Comparison of ENCODE assay signal across 8 mouse cellular contexts in the genomic region with DNA sequence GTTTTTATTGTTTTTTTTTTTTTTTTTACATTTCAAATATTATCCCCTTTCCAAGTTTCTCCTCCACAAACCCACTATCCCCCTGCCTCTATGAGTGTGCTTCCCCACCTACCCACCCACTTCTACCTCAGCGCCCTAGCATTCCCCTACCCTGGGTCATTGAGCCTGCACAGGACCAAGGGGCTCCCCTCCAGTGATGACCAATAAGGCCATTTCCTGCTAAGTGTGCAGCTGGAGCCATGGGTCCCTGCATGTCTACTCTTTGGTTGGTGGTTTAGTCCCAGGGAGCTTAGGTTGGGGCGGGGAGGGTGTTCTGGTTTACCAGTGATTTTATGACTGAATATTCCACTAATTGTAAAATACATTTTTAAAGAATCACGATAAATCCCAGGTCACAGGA. TPM values are rescaled to one million over a fixed set of nuclear protein-coding genes. Genes with fewer than 3 reads are reported as not detected.
DNase-seq lines count a peak whose midpoint lies in the region; ATAC-seq and TF ChIP-seq lines count a peak whose summit lies in the region.
"Not testable (repeated sequence)": the region's sequence is repeated elsewhere in the genome, so short reads cannot be mapped to it uniquely, and the experiment has no call there.

No protein-coding gene starts in this region.

- peak overlapping the region; percentile 73 for H3K4me3 ChIP-seq in bone marrow macrophage, adult 2 months (ENCODE audit: insufficient read depth, low read length)
- H3K4me3 ChIP-seq in embryonic facial prominence, embryonic 15.5 days (replicated peaks) = peak overlapping the region; percentile 64
- peak overlapping the region; percentile 69 for H3K4me3 ChIP-seq in heart, adult 2 months
- peak overlapping the region; percentile 52 for H3K4me3 ChIP-seq in limb, embryonic 11.5 days (ENCODE audit: low read depth, low read length)
- H3K4me3 ChIP-seq in neural tube, embryonic 13.5 days = peak overlapping the region; percentile 61

- H3K9me3 ChIP-seq in embryonic facial prominence, embryonic 15.5 days (replicated peaks); limb, embryonic 11.5 days (ENCODE audit: control insufficient read depth, low read length); neural tube, embryonic 13.5 days: not testable (repeated sequence)

- intact Hi-C loops in heart, adult 2 months (cut with DNase I) = loop anchor here (5.0 to 10.0 kb wide), 2 partner anchors 87 to 111 kb away; partner anchors contain the start of genes Zfp946 and Zfp994

- H3K4me1 ChIP-seq in bone marrow macrophage, adult 2 months (ENCODE audit: control insufficient read depth, insufficient read depth, low read length); embryonic facial prominence, embryonic 15.5 days; heart, adult 2 months (ENCODE audit: control insufficient read depth, insufficient read depth, low read length); limb, embryonic 11.5 days (ENCODE audit: control insufficient read depth, insufficient read depth, low read length); neural tube, embryonic 13.5 days (replicated peaks): not testable (repeated sequence)

- DNase-seq in heart, adult 2 months = peak in 1 of 2 experiments; percentile 18
- peak; percentile 6 for DNase-seq in induced T-regulatory cell, adult 2 months (ENCODE audit: low read depth)
- DNase-seq in limb, embryonic 11.5 days (ENCODE audit: low spot score) = not testable (repeated sequence)
- DNase-seq in lung, postnatal 10 days = peak; percentile 3
- DNase-seq in thymus, postnatal 25 days = peak; percentile 7

- not testable (repeated sequence) for H3K27me3 ChIP-seq in embryonic facial prominence, embryonic 15.5 days; heart, adult 2 months (ENCODE audit: control insufficient read depth, insufficient read depth, low read length); limb, embryonic 11.5 days (ENCODE audit: control insufficient read depth, insufficient read depth, low read length); neural tube, embryonic 13.5 days

- TF ChIP-seq CTCF in bone marrow macrophage, adult 2 months (IDR thresholded peaks at IDR 0.05; ENCODE audit: low read depth, low read length); heart, adult 2 months (IDR thresholded peaks at IDR 0.05): not testable (repeated sequence)

- not testable (repeated sequence) for TF ChIP-seq EP300 in heart, adult 2 months (IDR thresholded peaks at IDR 0.05; ENCODE audit: insufficient read depth, low read depth, low read length)

- peak overlapping the region; percentile 57 for H3K9ac ChIP-seq in embryonic facial prominence, embryonic 15.5 days
- H3K9ac ChIP-seq in heart, adult 2 months (ENCODE audit: low read depth, low read length) = peak overlapping the region; percentile 94; the same call in 1 of the 2 replicates
- H3K9ac ChIP-seq in limb, embryonic 11.5 days (ENCODE audit: low read length) = peak overlapping the region; percentile 57
- peak overlapping the region; percentile 75 for H3K9ac ChIP-seq in neural tube, embryonic 13.5 days

- H3K36me3 ChIP-seq in embryonic facial prominence, embryonic 15.5 days; heart, adult 2 months (ENCODE audit: control insufficient read depth, insufficient read depth, low read length); limb, embryonic 11.5 days (ENCODE audit: control insufficient read depth, insufficient read depth, low read length); neural tube, embryonic 13.5 days: not testable (repeated sequence)

- WGBS in embryonic facial prominence, embryonic 15.5 days = 1% methylated on average over 3 of the region's 3 CpGs
- 0% methylated on average over 3 of the region's 3 CpGs for WGBS in heart, adult 2 months
- WGBS in limb, embryonic 11.5 days = 5% methylated on average over 3 of the region's 3 CpGs
- WGBS in neural tube, embryonic 13.5 days = 1% methylated on average over 3 of the region's 3 CpGs

- not testable (repeated sequence) for TF ChIP-seq POLR2A in bone marrow macrophage, adult 2 months (IDR thresholded peaks at IDR 0.05; ENCODE audit: borderline replicate concordance, low read depth, low read length); heart, adult 2 months (IDR thresholded peaks at IDR 0.05; ENCODE audit: insufficient read depth, low read depth, low read length)

- H3K4me2 ChIP-seq in embryonic facial prominence, embryonic 15.5 days (replicated peaks) = peak overlapping the region; percentile 54
- H3K4me2 ChIP-seq in limb, embryonic 11.5 days (ENCODE audit: low read depth, severe bottlenecking) = peak overlapping the region; percentile 34
- peak overlapping the region; percentile 58 for H3K4me2 ChIP-seq in neural tube, embryonic 13.5 days

- not testable (repeated sequence) for H3K79me2 ChIP-seq in heart, adult 2 months (replicated peaks; ENCODE audit: control insufficient read depth, insufficient read depth, low read length)

- ATAC-seq in embryonic facial prominence, embryonic 15.5 days (ENCODE audit: insufficient number of reproducible peaks, low FRiP score, low TSS enrichment, low read depth) = peak; percentile 76
- peak; percentile 33; the same call in 1 of the 2 replicates for ATAC-seq in limb, embryonic 11.5 days (ENCODE audit: insufficient number of reproducible peaks, low FRiP score, low TSS enrichment, low read depth)
- peak; percentile 90 for ATAC-seq in neural tube, embryonic 13.5 days (ENCODE audit: low read depth)

- peak overlapping the region; percentile 78 for H3K27ac ChIP-seq in bone marrow macrophage, adult 2 months (ENCODE audit: insufficient read depth, low read depth, low read length)
- H3K27ac ChIP-seq in embryonic facial prominence, embryonic 15.5 days (replicated peaks) = peak overlapping the region; percentile 71; the same call in 1 of the 2 replicates
- H3K27ac ChIP-seq in heart, adult 2 months = peak overlapping the region; percentile 86
- not testable (repeated sequence) for H3K27ac ChIP-seq in limb, embryonic 11.5 days (replicated peaks; ENCODE audit: low read depth, low read length)
- H3K27ac ChIP-seq in neural tube, embryonic 13.5 days (replicated peaks) = peak overlapping the region; percentile 75; the same call in 1 of the 2 replicates

RNA-seq across cellular contexts. Expression of gene CT030661.1, which starts 0.4 kb away (rescaled TPM):
- 18.2 and 20.0 TPM in 2 replicates for polyA plus RNA-seq in bone marrow macrophage, adult 2 months (2012; ENCODE audit: insufficient read depth, insufficient read length, missing spikeins)
- polyA plus RNA-seq in embryonic facial prominence, embryonic 15.5 days (2015; fragmentation: Nextera tagmentation; extraction: Ambion mirVana) = 9.2 and 10.2 TPM in 2 replicates
- 1 to 10 TPM; 5.9 to 7.4 TPM for total RNA-seq in heart, adult 2 months (2021)
- polyA plus RNA-seq in heart, adult 2 months (2012; rRNA removed) = 0.78 and 2.0 TPM in 2 replicates
- polyA plus RNA-seq in limb, embryonic 11.5 days (2014; fragmentation: Nextera tagmentation; extraction: Ambion mirVana) = 12.2 and 13.1 TPM in 2 replicates
- 10.9 and 11.8 TPM in 2 replicates for polyA plus RNA-seq in neural tube, embryonic 13.5 days (2015; fragmentation: Nextera tagmentation; extraction: Ambion mirVana)

RNA-seq across cellular contexts. Expression of gene Zfp944, which starts 47.0 kb away (rescaled TPM):
- polyA plus RNA-seq in bone marrow macrophage, adult 2 months (2012; ENCODE audit: insufficient read depth, insufficient read length, missing spikeins) = 13.3 and 14.5 TPM in 2 replicates
- 13.0 and 13.5 TPM in 2 replicates for polyA plus RNA-seq in embryonic facial prominence, embryonic 15.5 days (2015; fragmentation: Nextera tagmentation; extraction: Ambion mirVana)
- total RNA-seq in heart, adult 2 months (2021) = 1 to 10 TPM; 4.6 to 4.9 TPM
- polyA plus RNA-seq in heart, adult 2 months (2012; rRNA removed) = 1.4 and 2.8 TPM in 2 replicates
- 17.9 and 18.0 TPM in 2 replicates for polyA plus RNA-seq in limb, embryonic 11.5 days (2014; fragmentation: Nextera tagmentation; extraction: Ambion mirVana)
- 14.2 TPM in 2 replicates for polyA plus RNA-seq in neural tube, embryonic 13.5 days (2015; fragmentation: Nextera tagmentation; extraction: Ambion mirVana)

RNA-seq across cellular contexts. Expression of gene Zfp758, which starts 47.0 kb away (rescaled TPM):
- 10.0 and 11.1 TPM in 2 replicates for polyA plus RNA-seq in bone marrow macrophage, adult 2 months (2012; ENCODE audit: insufficient read depth, insufficient read length, missing spikeins)
- polyA plus RNA-seq in embryonic facial prominence, embryonic 15.5 days (2015; fragmentation: Nextera tagmentation; extraction: Ambion mirVana) = 9.1 TPM in 2 replicates
- 10 to 100 TPM in 1 of 2 experiments, 1 to 10 TPM in 1; 9.2 to 10.2 TPM for total RNA-seq in heart, adult 2 months (2021)
- polyA plus RNA-seq in heart, adult 2 months (2012; rRNA removed) = 0.92 and 1.5 TPM in 2 replicates
- polyA plus RNA-seq in limb, embryonic 11.5 days (2014; fragmentation: Nextera tagmentation; extraction: Ambion mirVana) = 8.5 and 9.0 TPM in 2 replicates
- 8.3 and 8.4 TPM in 2 replicates for polyA plus RNA-seq in neural tube, embryonic 13.5 days (2015; fragmentation: Nextera tagmentation; extraction: Ambion mirVana)

Comparison
In these comparisons a context has a peak if more than half of its experiments do, and no peak if none do; other contexts are left out.
1. ATAC-seq: peak in every context shown above with its lines; median percentile 90 in neural tube, embryonic 13.5 days; 76 in embryonic facial prominence, embryonic 15.5 days; 33 in limb, embryonic 11.5 days.